Mouse (Mus musculus) T-helper 1 cell (primary cell): ENCODE measurements around the gene Slc9a8.

ENCODE experiments used
- in situ Hi-C: fragments of 300-600 bp; cut with MboI, MseI; formaldehyde crosslinking; loops from one replicate; pipeline ENCODE4 v1.15.1; 2025; ENCODE audit warnings: high pct_unique_total_duplicates

Gene Slc9a8

DNA sequence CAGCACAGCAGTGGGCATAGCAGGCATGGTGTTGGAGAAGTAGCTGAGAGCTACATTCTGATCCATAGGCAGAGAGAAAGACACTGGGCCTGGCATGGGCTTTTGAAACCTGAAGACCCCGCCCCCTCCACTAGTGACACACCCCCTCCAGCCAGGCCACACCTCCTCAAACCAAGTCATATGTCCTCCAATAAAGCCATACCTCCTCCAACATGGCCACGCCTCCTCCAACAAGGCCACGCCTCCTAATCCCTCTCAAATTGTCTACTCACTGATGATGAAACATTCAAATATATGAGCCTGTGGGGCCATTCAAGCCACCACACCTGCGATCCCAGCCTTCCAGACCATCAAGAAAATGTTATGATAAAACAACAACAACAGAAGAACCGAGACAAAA lies 7.1 kb upstream of the Slc9a8 start:
- in situ Hi-C loops = loop anchor here (10.0 kb wide), 1 partner anchor 130 kb away; no protein-coding TSS in a partner anchor

DNA sequence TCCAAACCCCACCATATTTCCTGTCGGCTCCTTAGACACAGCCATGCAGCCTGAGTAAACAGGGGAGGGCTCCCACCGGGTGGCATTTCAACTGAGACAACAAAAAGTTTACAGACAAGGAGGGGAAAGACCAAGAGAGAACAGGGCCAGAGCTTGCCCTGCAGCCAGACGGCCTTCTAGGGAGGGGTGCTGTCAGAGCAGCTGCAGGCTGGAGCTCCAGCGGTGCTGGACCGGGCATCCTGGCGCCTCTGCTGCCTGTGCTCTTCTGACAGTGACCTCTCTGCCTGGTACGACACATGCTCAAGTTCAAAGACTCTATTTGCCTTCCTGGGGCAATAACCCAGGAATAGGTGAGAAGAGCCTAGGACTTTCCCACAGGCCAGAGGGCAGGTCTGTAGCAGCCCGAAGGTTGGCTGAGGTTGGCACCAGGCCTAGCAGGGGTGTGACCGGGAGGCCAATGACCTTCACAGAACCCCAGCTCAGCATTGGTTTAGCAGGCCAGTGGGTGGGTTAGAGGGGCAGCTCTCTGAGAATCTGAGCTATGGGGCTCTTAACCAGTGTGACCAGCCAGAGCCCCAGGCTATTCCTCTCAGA lies 5.4 kb upstream of the Slc9a8 start:
- in situ Hi-C loops = loop anchor here (10.0 kb wide), 1 partner anchor 131 kb away; no protein-coding TSS in a partner anchor

DNA sequence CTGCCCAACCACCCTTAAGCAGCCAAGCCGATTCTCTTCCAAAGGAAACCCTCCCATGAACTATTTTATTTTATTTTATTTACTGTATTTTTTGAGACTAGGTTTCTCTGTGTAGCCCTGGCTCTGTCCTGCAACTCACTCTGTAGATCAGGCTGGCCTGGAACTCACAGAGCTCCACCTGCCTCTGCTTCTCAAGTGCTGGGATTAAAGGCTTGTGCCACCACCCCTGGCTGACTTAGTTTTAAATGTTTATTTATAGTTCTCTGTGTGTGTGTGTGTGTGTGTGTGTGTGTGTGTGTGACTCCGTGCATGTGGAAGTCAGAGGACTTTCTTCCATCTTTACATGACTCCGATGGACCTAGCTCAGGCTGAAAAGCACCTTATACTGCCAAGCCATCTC lies 4.5 kb upstream of the Slc9a8 start:
- in situ Hi-C loops = loop anchor here (10.0 kb wide), 1 partner anchor 132 kb away; no protein-coding TSS in a partner anchor

DNA sequence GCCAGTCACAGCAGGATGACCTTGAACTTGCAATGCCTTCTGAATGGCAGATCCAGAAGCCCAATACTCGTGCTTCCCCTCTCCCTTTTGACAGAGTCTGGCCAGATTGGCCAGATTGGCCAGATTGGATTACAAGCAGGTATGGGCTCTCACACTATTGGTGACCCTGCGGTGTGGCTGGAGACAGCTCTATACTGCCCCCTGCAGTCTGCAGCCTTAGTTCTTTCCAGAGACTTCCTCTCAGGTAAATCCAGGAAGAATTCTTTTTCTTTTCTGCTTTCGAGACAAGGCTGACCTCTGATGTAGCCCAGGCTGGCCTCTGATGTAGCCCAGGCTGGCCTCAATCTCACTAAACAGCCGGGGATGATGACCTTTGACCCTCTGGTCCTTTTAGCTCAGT lies 3.8 kb upstream of the Slc9a8 start:
- in situ Hi-C loops = loop anchor here (10.0 kb wide), 1 partner anchor 133 kb away; no protein-coding TSS in a partner anchor

DNA sequence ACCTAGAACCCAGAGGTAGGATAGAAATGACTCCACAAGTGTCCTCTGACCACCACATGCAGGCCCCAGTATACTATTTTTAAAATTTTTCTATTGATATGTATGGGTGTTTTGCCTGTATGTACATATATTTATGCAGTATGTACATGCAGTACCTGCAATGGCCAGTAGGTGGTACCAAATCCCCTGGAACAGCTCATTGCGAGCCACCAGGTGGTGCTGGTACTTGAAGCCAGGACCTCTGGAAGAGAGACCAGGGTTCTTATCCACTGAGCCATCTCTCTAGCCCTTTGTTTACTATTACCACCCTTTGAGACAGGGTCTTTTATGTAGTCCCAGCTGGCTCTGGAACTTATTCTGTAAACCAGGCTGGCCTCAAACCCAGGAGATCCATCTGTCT lies 2.3 kb upstream of the Slc9a8 start:
- in situ Hi-C loops = loop anchor here (10.0 kb wide), 1 partner anchor 134 kb away; no protein-coding TSS in a partner anchor

DNA sequence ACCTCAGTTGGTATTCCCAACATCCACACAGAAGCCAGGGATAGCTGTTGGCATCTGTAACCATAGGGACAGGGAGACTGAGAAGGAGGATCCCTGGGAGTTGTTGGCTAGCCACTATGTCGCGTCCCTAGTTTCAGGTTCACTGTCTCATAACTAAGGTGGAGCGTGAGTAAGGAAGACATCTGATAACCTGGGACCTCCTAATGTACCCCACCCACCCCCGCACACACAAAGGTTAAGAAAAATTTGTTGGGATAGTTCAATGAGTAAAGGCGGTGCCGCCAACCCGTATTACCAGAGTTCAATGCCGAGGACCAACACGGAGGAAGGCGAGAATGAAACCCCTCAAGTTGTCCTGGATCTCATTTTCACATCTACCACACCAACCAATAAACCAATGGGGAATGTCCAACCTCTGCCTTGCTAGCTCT lies 686 bp upstream of the Slc9a8 start:
- in situ Hi-C loops = loop anchor here (5.0 kb wide), 2 partner anchors 49 to 364 kb away; no protein-coding TSS in a partner anchor

DNA sequence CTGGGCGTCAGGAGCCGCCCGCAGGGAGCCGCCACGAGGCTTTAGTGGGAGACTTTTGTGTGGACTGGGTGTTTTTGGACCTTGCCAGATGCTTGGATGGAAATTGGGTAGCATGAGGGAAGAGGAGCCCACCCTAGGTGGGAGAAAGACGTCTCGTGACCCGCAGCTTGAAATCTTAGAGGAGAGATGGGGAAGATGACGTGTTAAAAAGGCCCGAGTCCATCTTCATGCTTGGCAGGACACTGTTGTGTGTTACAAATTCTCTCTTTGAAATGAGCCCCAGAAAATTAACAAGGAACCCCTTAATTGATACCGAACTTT lies 598 bp downstream of the Slc9a8 start:
- in situ Hi-C loops = loop anchor here (5.0 kb wide), 2 partner anchors 50 to 365 kb away; no protein-coding TSS in a partner anchor

DNA sequence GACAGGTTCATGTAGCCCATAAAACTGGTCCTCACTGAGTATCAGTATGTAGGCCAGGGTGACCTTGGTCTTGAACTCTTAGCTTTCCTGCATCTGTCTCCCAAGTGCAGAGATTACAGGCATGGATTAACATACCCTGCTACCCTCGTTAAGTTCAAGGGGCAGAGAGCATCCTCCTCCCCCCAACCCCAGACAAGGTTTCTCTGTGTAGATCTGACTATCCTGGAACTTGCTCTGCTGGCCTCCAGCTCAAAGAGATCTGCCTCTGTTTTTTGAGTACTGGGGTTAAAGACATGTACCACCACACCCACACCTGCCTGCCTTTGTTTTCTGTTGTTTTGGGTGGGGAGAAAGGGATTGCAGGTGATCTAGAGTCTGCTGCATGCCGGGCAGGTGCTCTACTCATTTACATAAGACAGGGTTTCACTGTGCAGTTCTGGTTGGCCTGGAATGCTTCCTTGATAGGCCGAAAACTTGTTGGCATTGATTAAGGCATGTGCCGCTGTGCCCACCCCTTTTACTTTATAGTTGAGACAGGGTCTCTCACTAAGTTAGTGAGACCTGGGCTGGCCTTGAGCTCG lies 1.6 kb downstream of the Slc9a8 start:
- in situ Hi-C loops = loop anchor here (5.0 kb wide), 2 partner anchors 51 to 366 kb away; no protein-coding TSS in a partner anchor

DNA sequence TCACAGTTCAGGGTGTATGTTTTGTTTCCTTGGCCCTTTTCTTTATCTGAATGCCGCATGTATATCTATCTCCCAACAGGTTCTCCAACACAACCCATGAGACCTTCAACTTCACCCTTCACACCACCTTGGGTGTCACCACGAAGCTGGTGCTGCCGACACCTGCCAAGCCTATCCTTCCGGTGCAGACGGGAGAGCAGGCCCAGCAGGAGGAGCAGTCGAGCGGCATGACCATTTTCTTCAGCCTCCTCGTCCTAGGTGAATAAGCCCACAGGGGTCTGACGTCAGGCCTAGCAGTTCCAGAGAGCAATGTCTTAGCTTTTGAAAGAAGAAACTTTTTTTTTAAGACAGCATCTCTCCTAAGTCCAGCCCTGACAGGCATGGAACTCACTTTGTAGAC lies 2.5 kb downstream of the Slc9a8 start:
- in situ Hi-C loops = loop anchor here (5.0 kb wide), 2 partner anchors 52 to 367 kb away; no protein-coding TSS in a partner anchor

DNA sequence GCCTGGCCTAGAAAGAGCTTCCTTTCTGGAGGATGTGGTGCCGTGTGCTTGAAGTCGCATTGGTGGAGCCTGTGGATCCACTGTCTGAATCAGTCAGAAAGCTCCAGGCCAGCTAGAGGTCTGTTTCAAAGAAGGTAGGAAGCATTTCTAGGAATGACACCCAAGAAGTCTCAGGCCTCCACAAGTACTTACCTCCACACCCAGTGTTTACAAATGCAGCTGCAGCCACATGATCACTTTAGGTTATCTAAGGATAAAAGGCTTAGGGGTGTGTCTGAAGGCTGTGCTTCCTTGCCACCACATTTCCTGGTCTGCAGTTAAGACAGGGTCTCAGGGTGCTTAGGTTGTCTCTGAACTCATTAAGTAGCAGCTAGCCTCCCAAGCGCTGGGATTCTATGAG lies 3.0 kb downstream of the Slc9a8 start:
- in situ Hi-C loops = loop anchor here (5.0 kb wide), 2 partner anchors 52 to 367 kb away; no protein-coding TSS in a partner anchor

DNA sequence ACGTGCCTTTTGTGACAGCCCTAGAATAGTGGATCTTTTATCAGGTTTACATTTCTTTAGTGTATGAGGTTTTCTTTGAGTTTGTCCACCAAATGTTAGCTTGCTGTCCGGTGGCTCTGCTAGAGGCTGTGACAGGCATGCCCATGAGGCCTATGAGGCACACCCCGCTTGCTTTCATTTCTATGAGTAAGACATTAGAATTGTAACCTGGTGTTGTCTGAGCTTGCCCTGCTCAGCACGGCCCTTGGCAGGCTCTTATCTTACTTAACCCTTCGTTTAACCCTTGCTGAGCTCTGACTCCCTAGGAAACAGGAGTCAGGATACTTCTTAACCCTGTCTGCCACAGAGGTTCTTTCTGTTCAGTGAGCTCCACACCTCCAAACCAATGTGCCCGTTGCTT lies 3.9 kb downstream of the Slc9a8 start:
- in situ Hi-C loops = no loop called here

DNA sequence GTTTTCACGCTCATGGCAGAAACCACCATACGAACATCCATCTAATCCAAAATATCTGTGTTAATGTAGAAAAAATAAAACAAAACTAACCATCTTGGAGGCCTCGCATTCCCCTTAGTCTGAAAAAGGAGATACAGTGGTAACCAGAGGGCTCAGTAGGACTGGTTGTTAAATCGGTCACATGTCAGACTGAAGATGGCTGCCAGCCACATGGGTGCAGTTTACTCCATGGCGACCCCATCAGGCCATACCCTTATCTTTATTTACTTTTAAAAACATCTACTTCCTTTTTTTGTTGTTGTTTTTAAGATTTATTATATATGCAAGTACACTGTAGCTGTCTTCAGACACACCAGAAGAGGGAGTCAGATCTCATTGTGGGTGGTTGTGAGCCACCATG lies 8.1 kb downstream of the Slc9a8 start:
- in situ Hi-C loops = no loop called here

DNA sequence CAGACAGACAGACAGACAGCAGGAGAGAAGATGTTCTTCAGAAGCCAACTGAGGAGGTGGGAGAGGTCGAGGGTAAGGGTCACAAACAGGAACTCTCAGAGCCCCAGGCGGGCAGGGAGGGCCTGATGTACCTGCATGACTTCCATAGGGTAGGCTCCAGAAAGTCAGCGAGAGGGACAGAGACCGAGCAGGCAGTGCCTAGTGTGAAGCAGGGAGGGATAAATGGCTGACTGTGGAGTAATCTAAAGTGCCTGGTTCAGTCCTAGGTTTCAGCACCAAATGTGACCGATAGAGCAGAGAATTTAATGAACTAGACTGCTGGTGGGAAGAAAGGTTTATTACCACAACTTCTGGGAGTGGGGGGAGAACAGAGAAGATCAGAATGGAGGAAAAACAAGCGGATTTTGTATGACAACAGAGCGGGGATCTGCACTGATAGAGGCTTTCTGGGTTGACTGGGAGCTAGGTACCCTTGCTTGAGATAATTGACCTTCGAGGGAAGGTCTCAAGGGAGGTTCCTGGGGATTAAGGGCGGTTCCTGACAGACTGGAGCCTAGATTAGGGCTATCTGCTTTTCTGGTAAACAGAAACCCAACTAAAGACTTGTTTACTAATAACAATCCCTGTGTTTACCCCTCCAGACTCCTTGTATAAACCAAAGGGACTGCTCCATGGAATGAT lies 9.4 kb downstream of the Slc9a8 start:
- in situ Hi-C loops = no loop called here

DNA sequence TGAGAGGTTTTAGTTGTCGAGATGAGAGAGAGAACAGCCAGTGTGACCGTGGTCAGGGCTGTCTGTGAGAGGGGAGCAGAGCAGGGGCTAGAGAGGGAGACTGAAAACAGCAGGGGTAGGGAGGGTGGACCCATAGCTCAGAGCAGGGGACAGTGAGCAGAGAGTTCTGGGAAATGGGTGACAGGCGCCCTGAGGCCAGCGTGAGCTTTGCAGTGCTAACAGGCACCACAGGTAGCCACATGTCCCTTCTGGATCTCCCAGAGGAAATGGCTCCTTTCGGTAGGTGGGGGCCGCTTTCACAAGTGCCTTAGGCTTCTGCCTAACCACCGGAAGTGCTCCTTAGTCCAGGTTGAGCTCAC lies 9.9 kb downstream of the Slc9a8 start:
- in situ Hi-C loops = no loop called here

DNA sequence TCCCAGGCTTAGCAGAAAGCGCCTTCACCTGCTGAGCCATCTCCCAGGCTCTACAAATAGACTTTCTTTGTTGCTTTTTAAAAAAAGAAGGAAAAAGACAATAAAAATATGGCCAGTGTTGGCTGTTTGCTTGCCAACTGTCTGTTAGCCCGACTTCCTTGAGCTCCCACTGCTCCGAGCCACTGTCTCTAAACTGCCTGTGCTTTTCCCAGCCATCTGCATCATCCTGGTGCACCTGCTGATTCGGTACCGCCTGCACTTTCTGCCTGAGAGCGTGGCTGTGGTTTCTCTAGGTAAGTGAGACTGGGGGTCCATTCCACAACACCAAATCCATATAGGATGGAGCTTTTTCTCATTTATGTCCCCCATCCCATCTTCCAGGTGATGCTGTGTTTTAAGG lies 13.1 kb downstream of the Slc9a8 start:
- in situ Hi-C loops = no loop called here

DNA sequence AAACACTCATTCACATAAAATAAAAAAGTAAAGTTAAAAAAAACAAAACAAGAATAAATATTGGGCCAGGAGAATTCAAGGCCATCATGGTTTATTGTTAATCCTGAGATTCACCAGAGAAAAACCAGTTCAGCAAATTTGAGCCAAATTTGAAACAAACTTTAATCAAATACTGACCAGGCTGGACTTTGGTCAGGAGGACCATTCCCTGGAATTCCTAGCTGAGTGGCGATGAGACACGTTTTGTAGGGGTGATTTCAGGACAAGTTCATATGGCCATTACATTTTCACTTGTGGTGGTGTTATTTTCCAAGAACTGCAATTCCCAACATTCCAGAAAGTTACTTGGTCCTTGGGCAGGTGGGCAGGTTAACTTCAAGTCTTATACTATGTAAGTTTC lies 14.1 kb downstream of the Slc9a8 start:
- in situ Hi-C loops = no loop called here

DNA sequence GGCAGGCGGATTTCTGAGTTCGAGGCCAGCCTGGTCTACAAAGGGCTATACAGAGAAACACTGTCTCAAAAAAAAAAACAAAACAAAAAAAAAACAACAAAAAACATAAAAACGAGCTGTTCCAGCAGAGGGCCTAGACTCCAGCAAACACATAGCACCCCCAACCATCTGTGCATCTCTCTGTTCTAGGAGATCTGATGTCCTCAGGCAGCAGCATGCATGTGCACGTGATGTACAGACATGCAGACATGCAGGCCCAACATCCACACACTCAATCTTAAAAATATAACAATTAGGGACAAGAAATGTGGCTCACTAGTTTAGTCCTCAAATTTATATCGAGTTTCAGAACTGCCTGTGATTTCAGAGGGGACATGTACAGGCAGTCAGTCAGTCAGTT lies 14.9 kb downstream of the Slc9a8 start:
- in situ Hi-C loops = no loop called here

DNA sequence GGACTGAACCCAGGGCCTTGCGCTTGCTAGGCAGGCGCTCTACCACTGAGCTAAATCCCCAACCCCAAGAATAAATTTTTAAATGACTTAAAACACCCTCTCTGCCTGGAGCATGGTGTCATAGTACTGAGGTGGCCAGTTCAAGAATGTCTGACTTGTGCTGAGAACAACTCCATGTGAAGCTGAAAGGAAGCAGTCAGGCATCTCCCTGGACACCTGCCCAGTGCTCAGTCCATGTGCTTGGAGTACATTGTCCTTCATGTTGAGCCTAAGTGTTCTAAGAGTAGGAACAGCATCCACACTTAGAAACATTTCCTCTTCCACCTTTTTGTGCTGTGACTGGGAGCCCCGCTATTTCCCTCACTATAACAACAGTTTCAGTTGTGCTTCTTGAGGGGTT lies 17.9 kb downstream of the Slc9a8 start:
- in situ Hi-C loops = no loop called here

DNA sequence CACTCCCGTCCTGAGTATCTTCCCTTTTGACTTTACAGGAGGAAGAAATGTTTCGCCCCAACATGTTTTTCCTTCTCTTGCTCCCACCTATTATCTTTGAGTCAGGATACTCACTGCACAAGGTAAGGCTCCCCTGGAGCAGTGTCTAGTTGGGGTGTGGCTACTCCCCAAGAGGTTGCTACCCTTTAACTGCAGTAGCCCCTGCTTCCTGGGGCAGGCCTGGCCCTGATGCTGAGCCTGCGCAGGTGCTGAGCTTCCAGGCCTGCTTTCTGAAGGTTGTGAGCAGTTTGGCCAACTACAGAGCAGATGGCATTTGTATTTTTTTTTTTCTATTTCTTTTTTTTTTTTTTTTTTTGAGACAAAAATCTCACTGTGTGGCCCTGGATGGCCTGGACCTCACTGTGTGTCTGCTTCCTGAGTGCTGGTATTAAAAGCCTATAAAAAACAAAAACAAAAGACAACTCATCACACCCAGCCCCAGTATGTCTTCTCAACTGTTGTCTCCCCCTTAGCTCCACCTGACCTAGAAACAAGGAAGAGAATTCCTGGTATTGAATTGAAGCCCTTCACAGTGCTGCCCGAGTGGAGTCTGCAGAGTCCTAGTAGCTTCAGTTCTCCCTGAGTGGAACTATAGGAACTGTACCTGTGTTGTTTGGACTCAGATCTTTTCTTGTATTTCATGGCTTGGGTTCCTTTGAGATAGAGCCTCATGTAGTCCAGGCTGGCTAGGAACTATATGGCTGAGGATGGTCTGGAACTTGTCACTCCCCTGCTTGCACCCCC lies 22.1 kb downstream of the Slc9a8 start:
- in situ Hi-C loops = no loop called here

DNA sequence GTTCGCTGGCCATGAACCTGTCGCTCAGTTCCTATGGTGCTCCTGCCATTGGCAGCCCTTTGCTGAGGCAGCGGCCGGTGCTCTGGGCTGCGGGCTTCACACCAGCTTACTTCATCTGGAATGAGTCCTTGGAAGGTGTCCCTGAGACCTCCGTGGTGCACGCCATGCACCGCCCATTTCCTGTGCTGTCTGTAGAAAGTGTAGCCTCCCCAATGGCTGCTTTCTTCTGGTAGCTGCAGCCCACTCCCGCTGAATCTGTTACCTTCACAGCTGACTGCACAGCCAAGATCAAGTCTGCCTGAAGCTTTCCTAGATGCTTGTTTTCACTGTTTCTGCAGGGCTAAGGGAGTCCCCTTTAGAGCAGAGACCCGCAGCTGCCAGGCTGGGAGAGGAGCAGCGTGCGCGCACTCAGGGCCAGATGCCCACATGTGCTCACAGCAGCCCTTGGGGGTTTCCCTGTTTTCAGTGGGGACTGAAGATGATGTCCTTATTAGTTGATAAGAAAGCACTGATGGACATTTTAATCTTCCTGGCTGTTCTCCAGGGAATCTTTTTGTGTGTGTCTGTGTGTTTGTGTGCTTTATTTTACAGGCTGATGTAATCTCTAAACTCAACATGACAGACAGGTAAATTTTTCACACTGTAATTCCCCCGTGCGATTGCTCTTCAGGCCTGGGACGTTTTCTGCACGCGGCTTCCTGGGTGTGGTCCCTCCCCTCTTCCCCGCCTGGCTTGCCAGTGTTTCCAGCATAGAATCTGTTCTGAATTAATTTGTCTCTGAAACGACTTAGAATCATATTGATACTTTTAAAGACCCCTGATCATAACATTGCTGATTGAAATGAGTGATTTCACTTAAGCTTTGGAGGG lies 24.6 kb downstream of the Slc9a8 start:
- in situ Hi-C loops = no loop called here

DNA sequence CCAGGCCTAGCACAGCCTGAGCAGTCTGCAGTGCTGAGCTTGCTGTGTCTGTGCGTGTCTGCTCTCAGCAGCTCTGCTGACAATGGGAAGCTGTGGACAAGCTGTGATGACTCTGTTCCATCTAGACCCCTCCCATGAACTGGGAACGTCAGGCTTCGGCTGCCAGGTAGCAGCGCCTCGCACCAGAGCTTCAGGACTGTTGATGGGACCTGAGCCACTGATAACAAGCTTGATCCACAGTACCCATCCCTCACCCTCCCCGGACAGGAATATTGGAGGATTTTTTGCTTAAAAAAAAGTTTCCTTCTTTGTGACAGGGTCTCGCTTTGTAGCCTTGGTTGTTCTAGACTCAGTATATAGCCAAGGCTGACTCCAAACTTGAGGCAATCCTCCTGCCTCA lies 25.7 kb downstream of the Slc9a8 start:
- in situ Hi-C loops = no loop called here
